Mouse (Mus musculus) kidney, postnatal 0 days (tissue): ENCODE results near the gene Eif4h. TPM values are rescaled to one million over a fixed set of nuclear protein-coding genes. Genes with fewer than 3 reads are reported as not detected.

ENCODE experiments used
- ATAC-seq: fragments of 200-750 bp; cut with Nextera tagmentation; replicated peaks from 2 replicates; pipeline ENCODE4 v1.8.0; 2017; ENCODE audit warnings: low read depth, moderate number of reproducible peaks, moderate TSS enrichment, moderate library complexity; ENCODE audit not compliant: low FRiP score
- DNase-seq: peaks from one replicate; pipeline ENCODE4 v3.0.0-alpha.2; 2016; ENCODE audit warnings: low spot score
- H3K27ac ChIP-seq: fragments of 300-500 bp; sonication (generic); 2 replicates; pipeline ENCODE4 v1.5.1; 2014; ENCODE audit warnings: mild to moderate bottlenecking
- H3K27me3 ChIP-seq: fragments of 300-500 bp; sonication (generic); 2 replicates; pipeline ENCODE4 v1.6.1; 2014; ENCODE audit warnings: low read length, mixed read lengths; ENCODE audit not compliant: insufficient read depth
- H3K36me3 ChIP-seq: fragments of 300-500 bp; sonication (generic); 2 replicates; pipeline ENCODE4 v1.6.1; 2014; ENCODE audit warnings: low read length, mixed read lengths; ENCODE audit not compliant: insufficient read depth
- H3K4me1 ChIP-seq: fragments of 300-500 bp; sonication (generic); replicated peaks from 2 replicates; pipeline ENCODE4 v1.6.1; 2014; ENCODE audit warnings: antibody characterized with exemption, low read length, mixed read lengths; ENCODE audit not compliant: insufficient read depth
- H3K4me2 ChIP-seq: fragments of 300-500 bp; sonication (generic); 2 replicates; pipeline ENCODE4 v1.6.1; 2014; ENCODE audit warnings: mild to moderate bottlenecking, low read length, moderate library complexity, mixed read lengths
- H3K4me3 ChIP-seq: fragments of 300-500 bp; sonication (generic); replicated peaks from 2 replicates; pipeline ENCODE4 v1.5.1; 2014; ENCODE audit warnings: low read depth, low read length
- H3K9ac ChIP-seq: fragments of 300-500 bp; sonication (generic); 2 replicates; pipeline ENCODE4 v1.6.1; 2014; ENCODE audit warnings: low read depth, low read length
- H3K9me3 ChIP-seq: fragments of 300-500 bp; sonication (generic); replicated peaks from 2 replicates; pipeline ENCODE4 v1.6.1; 2016; ENCODE audit warnings: low read length, inconsistent platforms, mixed read lengths
- CTCF ChIP-seq: IDR thresholded peaks from 2 replicates; pipeline ENCODE4 v1.5.1; 2016; ENCODE audit warnings: antibody characterized with exemption, low read depth, mild to moderate bottlenecking, moderate library complexity
- WGBS: fragments of 180-500 bp; shearing (Covaris S2); extraction: QIAGEN DNeasy Blood & Tissue Kit; methylation state at CpG from one replicate; pipeline ENCODE4 v1.1.7; 2014; 5-methylcytosine and 5-hydroxymethylcytosine counted together
- polyA plus RNA-seq: library from polyadenylated mRNA; unstranded; fragments of >200 nt; fragmentation: Nextera tagmentation; extraction: Ambion mirVana; gene quantifications from 2 replicates; pipeline ENCODE4 v1.2.1, GENCODE M21; 2015

Gene Eif4h
- 327 and 365 TPM in 2 replicates for polyA plus RNA-seq

DNA sequence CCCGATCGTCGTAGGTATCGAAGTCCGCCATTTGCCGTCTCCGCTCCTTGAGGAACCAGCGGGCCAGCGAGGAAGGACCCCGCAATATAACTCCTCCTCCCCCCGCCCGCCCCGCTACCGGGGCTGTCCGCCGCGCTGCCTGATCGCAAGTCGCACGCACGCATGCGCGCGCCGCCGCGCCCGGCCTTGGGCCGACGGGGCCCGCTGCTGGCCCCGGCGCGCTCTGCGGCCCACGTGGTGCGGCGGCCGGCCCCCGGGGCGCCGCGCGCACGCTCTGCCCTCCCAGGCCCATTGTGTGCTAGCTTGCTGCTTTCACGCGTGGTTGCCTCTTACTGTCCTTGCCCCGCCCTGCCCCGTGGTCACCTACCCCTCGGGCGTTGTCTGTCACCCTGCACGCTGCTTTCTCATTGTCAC, at the start of gene Eif4h:
Eif4h (minus strand) TSS at position 222 of the 414 bp plus-strand sequence.
- Histone ChIP-seq H3K36me3 (peaks cover 11% of the 10 kb centered on the region), H3K4me3 (peak within 1 kb of the TSS; percentile 96), H3K9me3 (no peaks in the 10 kb centered on the region), H3K4me2 (peak within 1 kb of the TSS; percentile 81), H3K4me1 (peaks cover 4% of the 10 kb centered on the region; the same call in 1 of the 2 replicates), H3K27ac (peak within 1 kb of the TSS; percentile 95), H3K27me3 (no peaks in the 10 kb centered on the region), H3K9ac (peak within 1 kb of the TSS; percentile 99)
- WGBS: under 1% methylated on average over 49 of the region's 52 CpGs
- no peak for TF ChIP-seq CTCF
- peak; percentile 96 for DNase-seq
- peak; percentile 96 for ATAC-seq

GRCm38 (mm10) chr5:134688718-134689284, 49.5 kb upstream of the Eif4h start:
- no peaks in the 10 kb centered on the region for H3K36me3 ChIP-seq
- H3K27ac ChIP-seq: peak overlapping the region; percentile 27; the same call in 1 of the 2 replicates
- ATAC-seq (peak; percentile 97), DNase-seq (peak; percentile 99)
- peak; percentile 80 for TF ChIP-seq CTCF
- H3K4me1 ChIP-seq: 0 out of 2 replicates have a peak, but pooled peaks cover 6% of the 10 kb centered on the region
- H3K9ac ChIP-seq: no peak overlapping the region
- H3K9me3 ChIP-seq: no peaks in the 10 kb centered on the region
- peak overlapping the region; percentile 95 for H3K4me2 ChIP-seq
- 0% methylated on average over 38 of the region's 38 CpGs for WGBS
- H3K27me3 ChIP-seq: no peaks in the 10 kb centered on the region
- peak overlapping the region; percentile 74 for H3K4me3 ChIP-seq

- H3K4me1 ChIP-seq: 0 out of 2 replicates have a peak, but pooled peaks cover 6% of the 10 kb centered on the region
- H3K27me3 ChIP-seq: no peaks in the 10 kb centered on the region
- H3K36me3 ChIP-seq: no peaks in the 10 kb centered on the region
- under 1% methylated on average over 47 of the region's 69 CpGs for WGBS
- no peaks in the 10 kb centered on the region for H3K9me3 ChIP-seq
- no peak for DNase-seq
- peak within 1 kb of the TSS; percentile 38; the same call in 1 of the 2 replicates for H3K27ac ChIP-seq
- H3K4me2 ChIP-seq: peak within 1 kb of the TSS; percentile 95
- TF ChIP-seq CTCF: no peak
- peak within 1 kb of the TSS; percentile 74 for H3K4me3 ChIP-seq
- ATAC-seq: peak; percentile 11
- H3K9ac ChIP-seq: peak within 1 kb of the TSS; percentile 72
These were observed 48.9 kb upstream of the Eif4h start, which contains the start of gene Limk1 for GRCm38 (mm10) chr5:134688086-134688717. Limk1 (minus strand) TSS chr5:134688598.

DNA sequence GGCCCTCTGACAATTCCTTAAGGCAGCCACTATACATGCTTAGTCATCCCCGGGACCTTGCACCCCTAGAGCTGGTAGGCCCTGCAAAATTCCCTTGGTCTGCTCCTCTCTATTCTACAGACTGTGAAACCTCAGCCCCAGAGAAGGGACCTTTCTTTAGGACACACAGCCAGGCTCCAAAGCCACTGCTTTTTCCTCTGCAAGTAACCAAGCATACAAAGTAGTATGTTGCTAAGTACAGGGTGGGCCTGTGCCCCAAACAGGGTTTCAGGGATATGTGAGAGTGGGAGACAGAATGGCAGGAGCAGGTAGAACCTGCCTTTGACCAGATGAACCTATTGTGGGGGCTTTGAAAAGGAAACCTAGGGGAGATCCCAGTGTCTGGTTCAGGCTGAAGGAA, 47.9 kb upstream of the Eif4h start:
- Histone ChIP-seq H3K4me2 (peak overlapping the region; percentile 95; the same call in 1 of the 2 replicates), H3K4me3 (peak overlapping the region; percentile 74; the same call in 1 of the 2 replicates), H3K27ac (no peak overlapping the region), H3K4me1 (0 out of 2 replicates have a peak, but pooled peaks cover 6% of the 10 kb centered on the region), H3K9me3 (no peaks in the 10 kb centered on the region), H3K27me3 (no peaks in the 10 kb centered on the region), H3K36me3 (no peaks in the 10 kb centered on the region), H3K9ac (no peak overlapping the region)
- DNase-seq (no peak), ATAC-seq (no peak)
- TF ChIP-seq CTCF: no peak
- 94% methylated on average over 1 of the region's 1 CpGs for WGBS

GRCm38 (mm10) chr5:134686541-134686940, 47.3 kb upstream of the Eif4h start:
- DNase-seq (no peak), ATAC-seq (no peak)
- no peak overlapping the region for H3K4me3 ChIP-seq
- 0 out of 2 replicates have a peak, but pooled peaks cover 6% of the 10 kb centered on the region for H3K4me1 ChIP-seq
- H3K9ac ChIP-seq: no peak overlapping the region
- H3K4me2 ChIP-seq: no peak overlapping the region
- WGBS: 91% methylated on average over 6 of the region's 6 CpGs
- TF ChIP-seq CTCF: no peak
- H3K27me3 ChIP-seq: no peaks in the 10 kb centered on the region
- no peaks in the 10 kb centered on the region for H3K36me3 ChIP-seq
- no peaks in the 10 kb centered on the region for H3K9me3 ChIP-seq
- H3K27ac ChIP-seq: no peak overlapping the region

- ATAC-seq: no peak
- Histone ChIP-seq H3K27me3 (no peaks in the 10 kb centered on the region), H3K4me3 (no peak overlapping the region), H3K27ac (no peak overlapping the region), H3K9ac (no peak overlapping the region), H3K9me3 (no peaks in the 10 kb centered on the region), H3K36me3 (no peaks in the 10 kb centered on the region), H3K4me2 (no peak overlapping the region), H3K4me1 (0 out of 2 replicates have a peak, but pooled peaks cover 13% of the 10 kb centered on the region)
- DNase-seq: no peak
- 71% methylated on average over 2 of the region's 2 CpGs for WGBS
- TF ChIP-seq CTCF: no peak
These were observed 45.1 kb upstream of the Eif4h start for GRCm38 (mm10) chr5:134684398-134684797.
